Mouse (Mus musculus): Measurements from ENCODE around the gene Cul7.

Cul7 gene

DNA sequence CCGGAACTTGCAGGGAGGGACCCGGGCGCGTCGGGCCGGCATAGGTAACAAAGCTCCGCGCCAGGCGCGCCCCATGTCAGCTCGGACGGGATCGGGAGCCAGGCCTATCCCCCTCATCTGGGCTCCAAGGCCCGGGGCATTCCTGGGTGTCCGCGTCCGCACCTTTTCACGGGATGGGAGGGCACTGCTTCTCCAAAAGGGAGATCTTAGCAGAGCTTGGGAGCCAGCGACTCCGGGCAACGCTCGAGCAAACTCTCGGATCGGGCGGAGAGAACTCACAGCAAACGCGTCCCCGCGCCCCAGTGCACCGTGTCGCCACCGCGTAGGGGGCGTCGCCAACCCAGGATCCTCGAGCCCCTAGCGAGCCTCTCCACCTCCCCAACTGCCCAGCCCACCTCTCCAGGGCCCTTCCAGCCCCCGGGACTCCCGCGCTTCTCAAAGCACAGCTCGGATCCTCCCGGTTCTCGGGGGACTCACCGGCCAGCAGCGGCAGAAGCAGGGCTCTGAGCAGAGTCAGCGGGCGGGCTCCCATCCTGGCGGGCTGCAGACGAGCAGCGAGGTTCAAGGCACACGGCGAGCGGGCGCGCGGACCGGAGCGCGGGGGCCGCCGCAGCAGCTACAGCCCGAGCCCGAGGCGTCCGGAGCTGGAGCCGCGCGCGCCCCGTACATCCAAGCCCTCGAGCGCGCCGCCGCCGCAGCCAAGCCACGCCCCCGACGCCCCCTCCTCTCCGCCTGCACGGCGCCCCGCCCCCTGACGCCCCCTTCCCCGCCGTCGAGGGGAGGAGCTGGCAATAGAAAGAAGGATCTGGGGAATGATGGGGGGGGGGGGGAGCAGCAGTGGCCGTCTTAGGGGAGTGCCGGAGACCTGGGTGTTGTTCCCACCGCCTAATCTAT lies 21.1 kb upstream of the Cul7 start, which contains the start of gene Ptk7:
Gene Ptk7 (minus strand): TSS at position 714 of the 894 bp plus-strand sequence.
- DNase-seq, result peak; percentile 76

DNA sequence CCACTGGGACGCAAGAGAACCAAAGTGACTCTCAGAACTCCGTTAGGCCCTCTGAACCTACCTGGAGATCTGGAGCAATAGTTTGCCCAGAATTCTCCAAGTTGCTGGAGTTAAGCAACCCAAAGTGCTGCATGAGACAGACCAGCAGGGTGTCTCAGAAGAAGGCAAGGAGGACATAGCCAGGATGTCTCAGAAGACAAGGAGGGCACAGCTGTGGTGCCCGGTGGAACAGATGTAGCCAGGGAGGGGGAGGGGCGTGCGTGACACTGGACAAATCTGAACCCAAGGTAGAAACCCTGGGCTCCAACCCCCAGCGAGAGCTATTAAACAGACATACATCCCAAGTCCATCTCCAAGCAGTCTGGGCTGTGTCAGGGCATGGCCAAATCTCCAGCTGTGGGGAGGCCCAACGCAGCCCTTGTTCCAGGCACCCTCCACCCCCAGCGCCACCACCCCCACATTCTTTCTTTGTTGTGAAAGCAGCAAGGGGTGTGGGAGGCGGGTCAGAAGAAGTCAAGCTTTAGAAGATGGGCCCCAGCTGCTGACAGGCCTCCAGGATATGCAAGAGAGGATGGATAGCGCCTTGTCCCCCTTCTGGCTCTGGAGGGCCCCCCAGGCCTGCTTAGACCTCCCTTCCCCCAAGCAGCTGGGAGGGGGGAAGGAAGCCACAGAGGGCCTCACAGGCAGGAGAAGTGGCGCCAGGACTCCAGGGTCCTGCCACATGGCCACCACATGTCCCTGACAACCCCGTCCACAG lies 20.3 kb upstream of the Cul7 start:
- DNase-seq, result peak; percentile 36

- DNase-seq, result peak; percentile 49
Observed at GRCm38 (mm10) chr17:46636831-46637523, 13.2 kb upstream of the Cul7 start.

GRCm38 (mm10) chr17:46639929-46640328 lies 10.2 kb upstream of the Cul7 start:
- no peak for DNase-seq

DNA sequence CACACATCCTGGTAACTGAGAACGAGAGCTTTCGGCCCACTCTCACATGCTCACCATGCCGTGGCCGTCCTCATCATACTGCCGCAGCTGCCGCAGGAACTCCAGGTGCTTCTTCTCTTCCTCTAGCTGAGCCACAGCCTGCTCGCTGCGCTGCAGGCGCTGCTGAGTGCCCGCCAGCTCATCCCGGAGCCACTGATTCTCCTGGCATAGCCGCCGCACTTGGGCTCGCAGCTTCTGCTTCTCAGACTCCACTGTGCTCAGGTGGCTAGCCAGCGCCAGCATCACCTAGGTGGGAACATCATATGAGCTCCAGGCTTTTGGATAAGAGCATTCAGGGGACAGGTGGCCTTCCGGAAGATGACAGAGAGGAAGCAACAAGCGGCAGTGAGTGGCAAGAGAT lies 8.1 kb upstream of the Cul7 start:
- no peak for DNase-seq

GRCm38 (mm10) chr17:46644152-46644805 lies 5.9 kb upstream of the Cul7 start:
- no peak for DNase-seq

DNA sequence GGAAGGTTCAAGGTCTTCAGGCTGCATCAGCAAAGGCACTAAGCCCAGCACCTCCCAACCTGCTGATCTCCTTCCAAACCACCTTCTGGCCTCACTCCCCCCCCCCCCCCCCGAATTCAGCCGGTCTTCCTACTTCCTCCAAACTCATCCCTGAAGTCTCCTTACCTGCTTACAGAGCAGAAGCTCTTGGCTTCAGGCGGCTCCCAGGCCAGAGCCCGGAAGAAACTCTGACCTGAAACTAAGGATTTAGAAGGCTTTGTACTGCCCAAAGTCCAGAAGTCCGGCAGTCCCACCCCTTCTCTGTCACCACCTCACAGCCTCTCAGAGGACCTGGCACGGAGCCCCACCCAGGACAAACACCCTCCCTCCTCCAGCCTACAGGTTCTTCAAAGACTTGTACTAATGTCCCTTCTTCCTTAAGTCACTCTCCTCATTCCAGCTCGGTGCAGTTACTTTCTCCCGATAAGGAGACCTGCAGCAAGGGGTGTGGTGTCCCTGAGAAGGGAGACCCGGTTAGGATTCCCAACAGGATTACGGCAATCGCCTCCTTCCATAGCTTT lies 5.1 kb upstream of the Cul7 start:
- DNase-seq, result no peak

- peak; percentile 99 for DNase-seq
Observed at GRCm38 (mm10) chr17:46645561-46646321, 4.4 kb upstream of the Cul7 start, which contains the start of the genes Klc4 and Mrpl2. Gene Klc4, minus strand, starts transcription at chr17:46646022. Gene Mrpl2, plus strand, starts transcription at chr17:46646229.

DNA sequence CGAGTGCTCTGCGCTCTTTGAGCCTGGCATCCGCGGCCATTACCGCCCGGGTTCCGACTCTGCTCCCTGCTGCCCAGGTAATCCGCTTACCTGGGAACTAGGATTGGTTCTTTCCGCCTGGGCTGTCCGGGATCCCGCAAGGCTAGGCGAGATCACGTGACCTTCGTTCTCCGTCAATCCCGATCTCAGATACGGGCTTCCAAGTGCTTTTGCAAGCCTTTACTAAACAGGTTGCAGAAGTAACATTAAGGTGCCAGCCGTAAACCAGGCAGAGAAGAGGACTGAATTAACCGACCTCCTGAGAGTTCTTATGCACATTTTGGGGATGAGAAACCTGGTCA lies 3.8 kb upstream of the Cul7 start:
- no peak for DNase-seq

GRCm38 (mm10) chr17:46647279-46647678 lies 2.9 kb upstream of the Cul7 start:
- no peak for DNase-seq

DNA sequence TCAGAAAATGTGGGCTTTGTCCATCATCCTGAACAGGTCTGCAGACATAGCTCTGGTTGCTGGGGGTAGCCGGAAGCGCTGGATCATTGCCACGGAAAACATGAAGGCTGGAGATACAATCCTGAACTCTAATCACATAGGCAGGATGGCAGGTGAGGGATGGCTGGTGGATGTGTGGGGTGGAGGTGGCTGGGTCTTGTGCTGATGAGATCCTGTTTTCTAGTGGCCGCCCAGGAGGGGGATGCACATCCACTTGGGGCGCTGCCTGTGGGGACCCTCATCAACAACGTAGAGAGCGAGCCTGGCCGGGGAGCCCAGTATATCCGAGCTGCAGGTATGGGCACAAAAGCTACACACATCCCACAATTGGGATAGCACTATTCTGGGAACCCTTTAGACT lies 1.7 kb upstream of the Cul7 start:
- DNase-seq, result no peak

- DNase-seq, result peak; percentile 8
Observed at GRCm38 (mm10) chr17:46649811-46650210, 326 bp upstream of the Cul7 start.

- no peak for DNase-seq
Observed at GRCm38 (mm10) chr17:46651292-46651691, 1.2 kb downstream of the Cul7 start.

DNA sequence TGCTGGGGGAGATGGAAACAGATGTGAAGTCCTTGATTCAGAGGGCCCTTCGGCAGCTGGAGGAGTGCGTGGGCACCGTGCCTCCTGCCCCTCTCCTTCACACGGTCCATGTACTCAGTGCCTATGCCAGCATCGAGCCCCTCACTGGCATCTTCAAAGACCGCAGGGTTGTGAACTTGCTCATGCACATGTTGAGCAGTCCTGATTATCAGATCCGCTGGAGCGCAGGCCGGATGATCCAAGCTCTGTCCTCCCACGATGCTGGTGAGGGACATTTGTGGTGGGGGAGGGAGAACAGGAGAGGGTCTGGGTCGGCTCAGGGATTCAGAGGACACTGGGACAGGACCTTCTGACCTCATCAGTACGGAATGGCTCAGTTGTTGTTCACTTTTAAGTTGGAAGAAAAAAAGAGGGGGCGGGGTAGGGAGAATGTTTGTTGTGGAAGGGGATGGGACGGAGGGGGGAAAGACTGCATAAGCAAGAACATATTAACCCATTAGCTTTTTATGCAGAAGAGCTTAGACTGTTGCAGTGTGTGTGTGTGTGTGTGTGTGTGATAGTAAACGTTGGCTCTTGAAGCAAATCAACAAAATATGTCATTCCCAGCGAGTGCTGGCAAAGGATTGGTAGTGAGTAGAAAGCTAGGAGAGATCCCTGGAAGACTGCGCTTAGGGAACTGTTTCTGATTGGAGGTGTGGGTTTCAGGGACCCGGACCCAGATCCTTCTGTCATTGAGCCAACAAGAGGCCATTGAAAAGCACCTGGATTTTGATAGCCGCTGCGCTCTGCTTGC lies 1.8 kb downstream of the Cul7 start:
- DNase-seq, result no peak

DNA sequence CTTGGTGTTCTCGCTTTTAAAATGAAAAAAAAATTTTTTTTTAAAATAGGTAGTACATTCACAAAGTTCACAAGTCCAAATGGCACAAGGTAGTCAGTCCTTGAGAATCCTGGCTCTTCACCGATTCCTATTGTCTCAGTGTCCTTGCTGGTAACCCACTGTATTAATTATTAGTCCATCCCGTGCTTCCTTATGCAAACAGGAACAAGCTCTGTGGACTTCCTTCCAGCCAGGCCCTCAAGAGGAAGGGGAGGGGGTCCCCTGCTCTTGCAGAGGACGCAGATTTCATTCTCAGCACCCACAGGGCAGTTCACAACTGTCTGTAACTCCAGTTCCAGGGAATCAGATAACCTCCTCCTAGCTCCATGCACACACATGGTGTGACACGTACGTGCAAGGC lies 5.9 kb downstream of the Cul7 start:
- DNase-seq, result no peak

DNA sequence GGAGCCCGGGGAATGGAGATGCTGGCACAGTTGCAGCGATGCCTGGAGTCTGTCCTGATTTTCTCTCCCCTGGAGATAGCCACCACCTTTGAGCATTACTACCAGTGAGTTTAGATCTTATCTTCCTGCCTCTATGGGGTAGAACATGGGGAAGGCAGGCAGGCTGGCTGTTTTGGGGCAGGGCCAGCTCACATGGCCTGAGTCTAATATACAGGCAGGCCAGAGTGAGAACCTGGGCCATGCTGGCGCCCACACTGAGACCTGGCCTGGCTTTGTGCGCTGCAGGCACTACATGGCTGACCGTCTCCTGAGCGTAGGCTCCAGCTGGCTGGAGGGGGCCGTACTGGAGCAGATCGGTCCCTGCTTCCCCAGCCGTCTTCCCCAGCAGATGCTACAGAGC lies 11.2 kb downstream of the Cul7 start:
- DNase-seq, result no peak

- no peak for DNase-seq
Observed at GRCm38 (mm10) chr17:46661981-46662380, 11.8 kb downstream of the Cul7 start.

GRCm38 (mm10) chr17:46662730-46663129 lies 12.6 kb downstream of the Cul7 start:
- no peak for DNase-seq

DNA sequence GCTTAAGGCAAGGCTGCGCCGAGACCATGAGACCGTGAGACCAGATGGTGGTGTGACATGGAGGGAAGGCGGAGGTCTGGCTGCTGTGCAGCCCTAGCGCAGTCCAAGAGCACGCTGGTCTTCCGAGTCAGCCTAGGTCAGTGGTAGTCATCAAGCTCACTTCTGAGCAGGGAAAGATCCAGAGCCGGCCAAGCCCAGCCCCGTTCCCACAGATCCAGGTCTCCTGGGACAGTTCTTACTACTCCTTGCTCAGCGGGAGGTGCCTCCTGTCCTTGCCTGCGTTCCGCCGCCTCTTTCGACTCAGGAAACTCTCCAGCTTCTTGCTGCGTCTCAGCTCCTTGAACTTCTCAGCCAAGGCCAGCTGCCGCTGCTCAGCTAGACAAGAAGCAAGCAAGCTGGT lies 17.6 kb downstream of the Cul7 start:
- no peak for DNase-seq

DNA sequence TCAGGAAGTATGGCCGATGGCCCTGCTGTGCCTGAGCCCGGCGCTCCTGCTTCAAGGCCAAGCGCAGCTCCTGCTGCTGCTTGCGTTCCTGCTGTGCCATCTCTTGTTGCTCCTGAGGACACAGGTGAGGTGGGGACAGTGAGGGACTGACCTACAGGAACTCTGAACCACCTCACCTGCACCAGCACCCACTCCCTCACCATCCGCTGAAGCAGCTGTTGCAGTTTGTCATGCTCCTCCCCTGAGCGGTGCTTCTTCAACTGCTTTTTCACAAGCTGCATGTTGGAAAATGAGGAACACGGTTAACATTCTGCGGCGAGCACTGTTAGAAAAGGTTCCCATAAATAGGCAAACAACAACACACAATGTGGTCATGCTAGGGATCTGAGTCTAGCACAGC lies 19.8 kb downstream of the Cul7 start:
- DNase-seq, result no peak

All from thymus, postnatal 25 days (tissue).